Mouse (Mus musculus) liver, embryonic 15.5 days (tissue): ENCODE measurements around the gene Heatr5b. TPM values are rescaled to one million over a fixed set of nuclear protein-coding genes. Genes with fewer than 3 reads are reported as not detected.

ENCODE experiments used
- ATAC-seq: fragments of 200-750 bp; cut with Nextera tagmentation; 2 replicates; pipeline ENCODE4 v1.8.0; 2017; ENCODE audit warnings: moderate number of reproducible peaks, mild to moderate bottlenecking, moderate library complexity; ENCODE audit not compliant: insufficient read depth
- H3K27ac ChIP-seq: fragments of 300-500 bp; sonication (generic); replicated peaks from 2 replicates; pipeline ENCODE4 v1.5.1; 2015; ENCODE audit warnings: mild to moderate bottlenecking, inconsistent platforms
- H3K27me3 ChIP-seq: fragments of 300-500 bp; sonication (generic); 2 replicates; pipeline ENCODE4 v1.6.1; 2015; ENCODE audit warnings: mild to moderate bottlenecking, inconsistent platforms
- H3K36me3 ChIP-seq: fragments of 300-500 bp; sonication (generic); replicated peaks from 2 replicates; pipeline ENCODE4 v1.6.1; 2015; ENCODE audit warnings: moderate library complexity, mild to moderate bottlenecking, inconsistent platforms
- H3K4me1 ChIP-seq: fragments of 300-500 bp; sonication (generic); replicated peaks from 2 replicates; pipeline ENCODE4 v1.6.1; 2015; ENCODE audit warnings: inconsistent platforms
- H3K4me2 ChIP-seq: fragments of 300-500 bp; sonication (generic); 2 replicates; pipeline ENCODE4 v1.6.1; 2015; ENCODE audit warnings: moderate library complexity, mild to moderate bottlenecking, inconsistent platforms
- H3K4me3 ChIP-seq: fragments of 300-500 bp; sonication (generic); replicated peaks from 2 replicates; pipeline ENCODE4 v1.5.1; 2015; ENCODE audit warnings: mild to moderate bottlenecking, inconsistent platforms
- H3K9ac ChIP-seq: fragments of 300-500 bp; sonication (generic); 2 replicates; pipeline ENCODE4 v1.6.1; 2015; ENCODE audit warnings: moderate library complexity, mild to moderate bottlenecking, inconsistent platforms
- H3K9me3 ChIP-seq: fragments of 300-500 bp; sonication (generic); replicated peaks from 2 replicates; pipeline ENCODE4 v1.6.1; 2016; ENCODE audit warnings: inconsistent platforms
- WGBS: fragments of 180-500 bp; shearing (Covaris S2); methylation state at CpG from one replicate; pipeline ENCODE4 v1.1.7; 2015; ENCODE audit warnings: mixed read lengths; ENCODE audit not compliant: insufficient replicate concordance; 5-methylcytosine and 5-hydroxymethylcytosine counted together
- polyA plus RNA-seq: library from polyadenylated mRNA; unstranded; fragments of >200 nt; fragmentation: Nextera tagmentation; extraction: Ambion mirVana; gene quantifications from 2 replicates; pipeline ENCODE4 v1.2.1, GENCODE M21; 2015

Gene Heatr5b
- polyA plus RNA-seq, 1 experiment from 2014 or later: 3.7 TPM

DNA sequence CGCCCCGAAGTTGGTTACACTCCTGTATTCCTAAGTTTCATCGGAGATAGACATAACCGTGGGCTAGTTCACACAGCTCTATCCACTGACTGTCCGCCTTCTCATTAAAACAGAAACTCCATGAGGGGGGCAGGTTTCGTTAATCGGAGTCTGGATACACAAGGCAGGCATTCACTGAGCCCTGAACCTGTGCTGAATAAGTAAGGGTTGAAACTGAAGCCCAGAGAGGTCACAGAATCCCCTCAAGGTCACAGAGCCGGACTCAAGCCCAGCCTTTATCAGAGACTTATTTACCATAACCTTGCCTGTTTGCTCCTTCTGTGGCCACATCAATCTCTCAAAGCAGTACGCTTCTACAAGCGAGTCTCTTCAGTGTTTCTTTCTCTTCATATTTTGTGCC lies 100.4 kb downstream of the Heatr5b start:
- peak overlapping the region; percentile 96 for H3K9ac ChIP-seq
- H3K4me1 ChIP-seq: peaks cover 29% of the 10 kb centered on the region
- peak overlapping the region; percentile 75 for H3K4me2 ChIP-seq
- no peaks in the 10 kb centered on the region for H3K36me3 ChIP-seq
- H3K27me3 ChIP-seq: no peaks in the 10 kb centered on the region
- WGBS: 73% methylated on average over 10 of the region's 10 CpGs
- peak overlapping the region; percentile 96 for H3K4me3 ChIP-seq
- H3K27ac ChIP-seq: no peak overlapping the region
- no peaks in the 10 kb centered on the region for H3K9me3 ChIP-seq
- no peak for ATAC-seq

- peaks cover 31% of the 10 kb centered on the region for H3K4me1 ChIP-seq
- no peak for ATAC-seq
- no peaks in the 10 kb centered on the region for H3K36me3 ChIP-seq
- H3K9me3 ChIP-seq: no peaks in the 10 kb centered on the region
- H3K9ac ChIP-seq: no peak overlapping the region
- H3K4me2 ChIP-seq: no peak overlapping the region
- no peaks in the 10 kb centered on the region for H3K27me3 ChIP-seq
- H3K27ac ChIP-seq: no peak overlapping the region
- no peak overlapping the region for H3K4me3 ChIP-seq
- WGBS: 68% methylated on average over 1 of the region's 1 CpGs
Measured at GRCm38 (mm10) chr17:78732056-78732455, 103.1 kb downstream of the Heatr5b start.

DNA sequence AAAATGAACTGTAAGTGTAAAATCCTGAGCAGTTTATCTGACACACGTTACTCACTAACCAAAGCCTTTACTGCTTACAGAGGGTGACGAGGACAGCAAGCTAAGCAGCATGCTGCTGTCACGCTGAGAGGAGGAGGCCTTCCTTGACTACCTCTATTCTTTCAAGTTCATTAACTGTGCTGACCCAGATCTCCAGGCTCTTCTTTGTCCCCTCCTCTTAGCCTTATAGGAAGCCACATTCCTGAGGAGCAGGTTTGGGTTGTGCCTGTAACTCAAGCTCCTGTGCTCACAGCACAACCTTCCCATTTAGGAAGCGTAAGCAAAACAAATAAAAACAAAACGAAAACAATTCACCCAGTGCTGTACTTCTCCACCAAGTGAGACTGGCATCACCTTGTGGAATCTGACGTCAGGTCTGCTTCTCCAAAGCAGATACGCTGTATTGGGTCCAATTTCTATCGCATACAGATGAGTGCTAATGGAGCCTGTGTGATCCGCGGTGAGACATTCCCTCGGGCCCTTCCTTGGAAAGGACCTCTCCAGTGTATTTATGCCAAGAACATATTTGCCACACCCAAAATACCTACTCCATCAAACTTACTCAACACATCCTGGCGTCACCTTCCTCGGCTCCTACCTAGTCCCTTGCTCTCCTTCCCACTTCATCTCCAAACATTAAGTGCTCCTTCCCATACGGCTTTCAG lies 108.3 kb downstream of the Heatr5b start:
- Histone ChIP-seq H3K9me3 (no peaks in the 10 kb centered on the region), H3K36me3 (no peaks in the 10 kb centered on the region), H3K4me1 (peaks cover 25% of the 10 kb centered on the region), H3K4me3 (no peak overlapping the region), H3K4me2 (no peak overlapping the region), H3K9ac (no peak overlapping the region), H3K27ac (no peak overlapping the region), H3K27me3 (no peaks in the 10 kb centered on the region)
- 82% methylated on average over 14 of the region's 14 CpGs for whole genome bisulfite sequencing
- ATAC-seq: no peak

DNA sequence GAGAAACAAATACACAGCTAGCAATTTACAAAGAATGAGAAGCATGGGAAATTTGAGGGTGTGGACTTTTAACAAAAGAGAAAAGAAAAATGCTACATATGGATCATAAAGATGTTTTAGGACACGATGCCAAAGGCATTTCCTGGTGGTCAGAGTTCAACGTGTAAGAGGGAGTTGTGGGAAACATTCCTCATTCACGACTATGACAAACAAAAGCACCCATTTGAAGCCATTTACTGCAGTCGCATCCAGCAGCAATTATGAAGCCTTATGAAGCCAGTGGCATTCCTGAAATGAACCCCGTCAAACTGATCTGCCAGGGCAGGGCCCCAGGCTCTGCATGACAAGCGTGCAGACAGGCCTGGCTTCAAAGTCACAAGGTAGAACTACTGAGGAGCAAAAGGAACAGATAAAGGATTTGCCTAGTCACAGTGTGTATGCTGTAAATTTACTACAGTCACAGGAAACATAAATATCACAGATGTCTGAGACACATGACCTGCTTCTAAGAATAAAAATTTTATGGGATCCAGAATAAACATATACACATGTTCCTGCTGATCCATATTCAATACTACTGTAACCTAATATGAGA lies 110.6 kb downstream of the Heatr5b start:
- H3K27ac ChIP-seq: peak overlapping the region; percentile 61
- ATAC-seq: peak; percentile 93

GRCm38 (mm10) chr17:78721690-78722089 lies 113.5 kb downstream of the Heatr5b start:
- H3K36me3 ChIP-seq: peaks cover 7% of the 10 kb centered on the region
- H3K27me3 ChIP-seq: no peaks in the 10 kb centered on the region
- no peak overlapping the region for H3K4me3 ChIP-seq
- peaks cover 16% of the 10 kb centered on the region for H3K4me1 ChIP-seq
- H3K4me2 ChIP-seq: no peak overlapping the region
- no peak for ATAC-seq
- H3K9ac ChIP-seq: no peak overlapping the region
- WGBS: 74% methylated on average over 7 of the region's 7 CpGs
- no peak overlapping the region for H3K27ac ChIP-seq
- H3K9me3 ChIP-seq: no peaks in the 10 kb centered on the region

More for the DNA sequence above, 110.6 kb downstream of the Heatr5b start:
- 32% methylated on average over 6 of the region's 6 CpGs for WGBS
- H3K27me3 ChIP-seq: no peaks in the 10 kb centered on the region
- H3K4me2 ChIP-seq: peak overlapping the region; percentile 35; the same call in 1 of the 2 replicates
- no peak overlapping the region for H3K9ac ChIP-seq
- peaks cover 22% of the 10 kb centered on the region for H3K4me1 ChIP-seq
- H3K9me3 ChIP-seq: no peaks in the 10 kb centered on the region
- no peak overlapping the region for H3K4me3 ChIP-seq
- no peaks in the 10 kb centered on the region for H3K36me3 ChIP-seq

- no peaks in the 10 kb centered on the region for H3K9me3 ChIP-seq
- H3K4me3 ChIP-seq: no peak overlapping the region
- WGBS: 83% methylated on average over 13 of the region's 13 CpGs
- no peak overlapping the region for H3K9ac ChIP-seq
- H3K4me2 ChIP-seq: no peak overlapping the region
- peaks cover 7% of the 10 kb centered on the region for H3K36me3 ChIP-seq
- no peak overlapping the region for H3K27ac ChIP-seq
- no peak for ATAC-seq
- no peaks in the 10 kb centered on the region for H3K27me3 ChIP-seq
- peaks cover 6% of the 10 kb centered on the region; the same call in 1 of the 2 replicates for H3K4me1 ChIP-seq
Measured at GRCm38 (mm10) chr17:78719086-78719485, 116.1 kb downstream of the Heatr5b start.

- Histone ChIP-seq H3K36me3 (peaks cover 4% of the 10 kb centered on the region; the same call in 1 of the 2 replicates), H3K27ac (no peak overlapping the region), H3K9ac (no peak overlapping the region), H3K4me1 (no peaks in the 10 kb centered on the region), H3K4me2 (no peak overlapping the region), H3K9me3 (no peaks in the 10 kb centered on the region), H3K4me3 (no peak overlapping the region), H3K27me3 (no peaks in the 10 kb centered on the region)
- no peak for ATAC-seq
- 61% methylated on average over 2 of the region's 2 CpGs for WGBS
Measured at GRCm38 (mm10) chr17:78710258-78710657, 124.9 kb downstream of the Heatr5b start.

GRCm38 (mm10) chr17:78708422-78708821 lies 126.7 kb downstream of the Heatr5b start:
- no peak overlapping the region for H3K9ac ChIP-seq
- no peaks in the 10 kb centered on the region for H3K27me3 ChIP-seq
- H3K4me2 ChIP-seq: no peak overlapping the region
- no peak overlapping the region for H3K4me3 ChIP-seq
- no peak overlapping the region for H3K27ac ChIP-seq
- 37% methylated on average over 7 of the region's 7 CpGs for WGBS
- H3K4me1 ChIP-seq: no peaks in the 10 kb centered on the region
- no peak for ATAC-seq
- peaks cover 8% of the 10 kb centered on the region; the same call in 1 of the 2 replicates for H3K36me3 ChIP-seq
- no peaks in the 10 kb centered on the region for H3K9me3 ChIP-seq

DNA sequence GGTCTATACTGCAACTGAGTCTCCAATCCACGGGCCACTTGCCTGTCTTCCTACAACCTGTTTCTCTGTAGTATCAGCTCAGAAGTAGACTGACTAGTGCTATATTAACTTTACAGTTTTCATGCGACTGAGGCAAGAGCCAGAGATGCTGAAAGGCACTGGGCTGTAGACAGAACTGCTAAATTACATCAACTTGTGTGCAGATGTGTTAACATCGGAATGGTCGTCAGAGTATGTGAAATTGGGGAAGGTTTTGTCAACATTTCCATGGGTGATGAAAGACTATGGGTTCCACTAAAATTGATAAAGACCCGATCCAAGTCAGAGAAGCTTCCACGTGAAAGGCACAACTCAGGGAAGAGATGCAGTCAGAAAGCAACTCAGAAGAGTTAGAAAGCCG lies 132.2 kb downstream of the Heatr5b start:
- 0 out of 2 replicates have a peak, but pooled peaks cover 3% of the 10 kb centered on the region for H3K4me1 ChIP-seq
- no peak overlapping the region for H3K27ac ChIP-seq

More for the DNA sequence above, 132.2 kb downstream of the Heatr5b start:
- WGBS: 73% methylated on average over 7 of the region's 7 CpGs
- no peak for ATAC-seq
- no peak overlapping the region for H3K4me3 ChIP-seq
- no peaks in the 10 kb centered on the region for H3K27me3 ChIP-seq
- H3K36me3 ChIP-seq: peaks cover 8% of the 10 kb centered on the region; the same call in 1 of the 2 replicates
- H3K9ac ChIP-seq: no peak overlapping the region
- no peak overlapping the region for H3K4me2 ChIP-seq
- no peaks in the 10 kb centered on the region for H3K9me3 ChIP-seq
